Mouse (Mus musculus) ovary, postnatal 36 days (tissue): ENCODE measurements around the gene Spast.
A peak's percentile ranks its signal among the peaks of the same experiment; 100 is the strongest.
"Not testable (repeated sequence)": the region's sequence is repeated elsewhere in the genome, so short reads cannot be mapped to it uniquely, and the experiment has no call there.

Experiments
- DNase-seq: peaks from one replicate; pipeline ENCODE4 v3.0.0; 2022; ENCODE audit warnings: low spot score, mixed read lengths

Spast gene

GRCm38 (mm10) chr17:74327195-74327594 is 11.6 kb upstream of the Spast start:
- not testable (repeated sequence) for DNase-seq

- DNase-seq = peak; percentile 24
Measured at GRCm38 (mm10) chr17:74328146-74328545, 10.6 kb upstream of the Spast start.

- no peak for DNase-seq
Measured at GRCm38 (mm10) chr17:74331049-74331676, 7.6 kb upstream of the Spast start.

GRCm38 (mm10) chr17:74338225-74338931 is 409 bp upstream of the Spast start:
- DNase-seq = peak; percentile 96

GRCm38 (mm10) chr17:74341151-74341550 is 2.4 kb downstream of the Spast start:
- no peak for DNase-seq

- DNase-seq = no peak
Measured at GRCm38 (mm10) chr17:74363592-74363991, 24.8 kb downstream of the Spast start.

GRCm38 (mm10) chr17:74376916-74377315 is 38.1 kb downstream of the Spast start:
- no peak for DNase-seq

GRCm38 (mm10) chr17:74386657-74387056 is 47.9 kb downstream of the Spast start:
- DNase-seq = no peak

GRCm38 (mm10) chr17:74389847-74390246 is 51.1 kb downstream of the Spast start:
- DNase-seq = no peak

GRCm38 (mm10) chr17:74394381-74394780 is 55.6 kb downstream of the Spast start:
- no peak for DNase-seq

GRCm38 (mm10) chr17:74394855-74395254 is 56.1 kb downstream of the Spast start:
- no peak for DNase-seq

GRCm38 (mm10) chr17:74395383-74396065 is 56.7 kb downstream of the Spast start, which contains the start of gene Slc30a6:
Gene Slc30a6 (plus strand): TSS chr17:74395608.
- peak; percentile 95 for DNase-seq

- DNase-seq = no peak
Measured at GRCm38 (mm10) chr17:74396766-74397165, 58.0 kb downstream of the Spast start.

GRCm38 (mm10) chr17:74397173-74397572 is 58.4 kb downstream of the Spast start:
- DNase-seq = no peak

GRCm38 (mm10) chr17:74402486-74403222 is 63.9 kb downstream of the Spast start:
- DNase-seq = no peak

- no peak for DNase-seq
Measured at GRCm38 (mm10) chr17:74406487-74406886, 67.7 kb downstream of the Spast start.

GRCm38 (mm10) chr17:74409722-74410121 is 70.9 kb downstream of the Spast start:
- no peak for DNase-seq

- no peak for DNase-seq
Measured at GRCm38 (mm10) chr17:74413324-74413723, 74.5 kb downstream of the Spast start.

GRCm38 (mm10) chr17:74414671-74415070 is 75.9 kb downstream of the Spast start:
- no peak for DNase-seq

- DNase-seq = no peak
Measured at GRCm38 (mm10) chr17:74416841-74417360, 78.1 kb downstream of the Spast start.

- DNase-seq = no peak
Measured at GRCm38 (mm10) chr17:74418171-74418570, 79.4 kb downstream of the Spast start.

GRCm38 (mm10) chr17:74420656-74421055 is 81.9 kb downstream of the Spast start:
- no peak for DNase-seq
